Mouse (Mus musculus): ENCODE results near the gene Cdk7.
"Not testable (repeated sequence)": the region's sequence is repeated elsewhere in the genome, so short reads cannot be mapped to it uniquely, and the experiment has no call there.

Cdk7 gene

GRCm38 (mm10) chr13:100730861-100731176 lies at the start of gene Cdk7:
TSS of gene Cdk7 (minus strand) at chr13:100730939.
- DNase-seq: peak; percentile 94

DNA sequence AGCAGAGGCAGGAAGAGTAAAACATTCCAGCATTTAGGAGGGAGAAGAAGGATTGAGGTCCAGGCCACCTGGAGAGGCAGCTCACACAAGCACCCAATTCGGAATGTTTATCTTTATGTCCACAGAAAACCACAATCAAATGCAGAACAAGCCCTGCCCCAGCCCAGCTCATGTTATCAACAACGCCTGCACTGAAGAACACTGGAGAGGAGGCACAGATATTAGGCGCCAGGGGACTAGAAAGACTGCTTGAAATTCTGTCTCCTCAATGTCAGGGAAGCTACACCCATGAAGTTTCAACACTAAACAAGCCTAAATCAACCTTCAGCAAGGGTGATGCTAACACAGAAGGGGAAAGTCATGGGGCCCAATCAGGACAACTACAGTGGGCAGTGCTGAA lies 46.8 kb upstream of the Cdk7 start:
- no peak for DNase-seq

DNA sequence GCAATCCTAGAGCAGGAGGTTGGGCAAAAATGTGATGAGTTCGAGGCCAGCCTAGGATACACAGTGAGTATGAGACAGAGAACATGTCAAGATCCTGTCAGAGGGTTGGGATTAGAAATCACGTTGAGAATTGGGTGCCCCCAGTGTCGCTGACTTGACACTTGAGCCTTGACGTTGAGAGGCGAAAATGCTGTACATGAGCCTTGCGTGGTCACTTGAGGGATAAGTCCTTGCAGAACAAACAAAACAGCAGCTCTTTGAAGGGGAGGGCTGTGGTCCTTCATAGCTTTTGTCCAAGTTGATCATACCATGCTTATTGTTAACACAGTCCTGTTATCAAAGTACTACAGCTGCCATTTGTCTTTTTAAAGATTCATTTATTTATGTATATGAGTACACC lies 46.0 kb upstream of the Cdk7 start:
- DNase-seq: no peak

DNA sequence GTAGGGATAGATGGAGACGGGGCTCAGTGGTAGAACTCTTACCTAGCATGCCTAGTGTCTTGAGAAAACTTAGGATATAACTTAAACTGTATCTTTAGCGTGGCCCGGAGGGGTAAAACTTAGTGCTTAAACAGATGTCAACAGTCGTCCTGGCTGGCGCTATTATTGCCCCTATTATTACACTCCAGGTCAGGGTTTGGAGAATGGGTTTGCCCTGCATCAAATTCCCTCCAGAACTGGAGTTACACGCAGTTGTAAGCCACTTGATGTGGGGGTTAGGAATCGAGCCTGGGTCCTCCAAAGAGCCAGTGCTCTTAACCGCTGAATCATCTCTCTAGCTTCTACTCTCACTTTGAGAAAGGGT lies 45.3 kb upstream of the Cdk7 start:
- no peak for DNase-seq

DNA sequence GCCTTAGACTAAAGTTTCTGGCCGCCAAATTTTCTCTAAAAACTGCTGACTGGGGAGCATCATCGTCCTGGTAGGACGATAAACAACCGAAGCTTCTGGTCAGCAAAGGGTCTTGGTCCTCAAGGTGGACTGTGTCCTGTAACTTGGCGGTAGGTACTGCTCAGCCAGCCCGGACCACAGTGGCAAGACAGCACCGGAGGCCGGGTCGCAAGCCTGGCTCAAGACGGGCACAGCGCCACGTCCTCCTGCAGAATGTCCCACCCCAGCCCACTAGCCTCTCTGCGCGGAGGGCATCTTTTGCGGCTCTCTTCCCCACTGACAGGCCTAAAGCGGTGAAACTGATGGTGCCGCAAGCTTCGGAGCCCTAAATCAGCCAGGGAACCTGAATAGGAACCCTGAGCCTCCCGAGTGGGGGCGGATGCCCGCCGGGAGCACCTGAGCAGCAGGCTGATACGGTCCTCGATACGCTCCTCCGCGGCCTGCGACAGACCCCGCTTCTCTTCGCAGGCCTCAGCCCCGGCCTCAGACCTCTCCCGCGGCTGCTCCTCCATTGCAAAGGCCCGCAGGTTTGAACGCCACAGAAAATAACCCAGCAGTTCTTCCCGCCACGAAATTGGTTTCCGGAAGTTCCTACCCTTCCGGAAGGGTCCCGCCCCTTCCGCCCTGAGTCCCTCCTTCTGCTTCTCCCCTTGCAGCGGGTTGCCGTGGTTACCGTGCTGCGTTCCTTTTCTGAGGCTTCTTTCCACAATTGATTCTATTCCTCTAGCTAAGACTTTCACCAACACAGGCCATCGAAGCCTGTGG lies 44.7 kb upstream of the Cdk7 start, which contains the start of gene Cenph:
Cenph (minus strand) TSS at position 648 of the 804 bp plus-strand sequence.
- peak; percentile 60 to 69 for DNase-seq

DNA sequence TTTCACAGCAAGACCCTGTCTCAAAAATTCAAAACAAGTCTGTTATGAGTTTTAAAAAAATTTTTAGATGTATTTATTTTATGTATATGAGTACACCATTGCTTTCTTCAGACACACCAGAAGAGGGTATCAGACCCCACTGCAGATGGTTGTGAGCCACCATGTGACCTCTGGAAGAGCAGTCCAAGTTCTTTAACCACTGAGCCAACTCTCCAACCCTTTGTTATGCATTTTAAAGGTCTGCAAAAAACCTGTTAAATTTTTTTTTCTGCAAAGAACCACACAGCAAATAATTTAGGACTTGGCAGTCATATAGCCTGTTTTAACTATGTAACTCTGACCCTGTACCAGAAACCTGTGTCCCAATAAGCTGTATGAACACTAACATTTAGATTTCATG lies 44.0 kb upstream of the Cdk7 start:
- DNase-seq: no peak

- no peak for DNase-seq
These were observed 24.6 kb upstream of the Cdk7 start for GRCm38 (mm10) chr13:100755329-100755728.

DNA sequence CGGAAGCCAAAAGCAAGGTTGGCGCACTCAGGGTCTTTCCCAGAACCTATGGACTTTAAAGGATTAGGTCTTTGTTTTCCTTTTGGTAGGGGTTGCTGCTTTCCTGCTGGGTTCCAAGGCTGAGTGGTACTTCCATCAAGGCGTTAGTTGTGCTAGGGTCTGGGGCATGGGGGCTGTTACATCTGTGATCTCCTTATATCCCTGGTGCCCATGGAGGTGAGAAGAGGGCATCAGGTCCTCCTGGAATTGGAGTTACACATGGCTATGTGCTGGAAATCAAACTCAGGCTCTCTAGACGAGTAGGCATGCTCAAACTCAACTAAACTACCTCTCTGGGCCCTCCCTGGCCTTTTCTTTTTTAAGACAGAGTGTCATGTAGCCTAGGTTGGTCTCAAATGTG lies 23.4 kb upstream of the Cdk7 start:
- DNase-seq: no peak

- no peak for DNase-seq
These were observed 22.3 kb upstream of the Cdk7 start for GRCm38 (mm10) chr13:100753011-100753410.

DNA sequence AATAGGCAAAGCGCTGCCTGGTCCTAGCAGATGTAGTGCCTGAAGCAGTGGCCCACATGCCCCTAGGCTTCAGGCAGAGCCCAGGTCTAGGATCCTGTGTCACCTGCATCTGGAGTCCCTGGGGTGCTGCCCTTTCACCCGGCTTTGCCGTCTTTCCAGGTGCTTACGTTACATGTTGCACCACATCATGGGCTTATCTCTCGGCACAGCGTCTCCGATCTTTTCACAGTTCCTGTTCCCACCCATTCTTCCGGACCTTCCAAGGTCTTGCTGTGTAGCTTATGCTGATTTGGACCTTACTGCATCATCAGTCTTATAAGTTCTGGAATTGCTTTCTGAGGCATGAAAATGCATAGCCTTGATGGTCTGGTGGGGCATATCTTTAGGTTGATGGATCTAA lies 21.8 kb upstream of the Cdk7 start:
- no peak for DNase-seq

- no peak for DNase-seq
These were observed 20.7 kb upstream of the Cdk7 start for GRCm38 (mm10) chr13:100751402-100751801.

DNA sequence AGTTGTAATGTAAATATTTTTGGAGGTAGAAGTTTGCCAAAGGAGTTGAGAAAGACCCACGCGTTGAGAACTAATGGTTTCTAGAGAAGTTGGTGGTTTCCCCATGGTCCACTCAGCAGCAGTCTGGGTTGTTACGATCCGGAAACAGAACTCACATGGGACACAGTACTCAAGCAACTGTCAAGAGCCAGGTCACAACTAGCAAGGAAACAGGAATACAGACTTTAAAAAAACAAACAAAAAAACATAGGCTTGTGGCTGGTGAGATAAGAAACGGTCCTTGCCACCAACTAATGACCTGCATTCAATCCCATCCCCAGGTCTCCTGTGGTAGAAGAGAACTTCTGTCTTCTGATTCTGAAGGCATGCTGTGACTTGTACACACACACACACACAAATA lies 20.1 kb upstream of the Cdk7 start:
- DNase-seq: no peak

DNA sequence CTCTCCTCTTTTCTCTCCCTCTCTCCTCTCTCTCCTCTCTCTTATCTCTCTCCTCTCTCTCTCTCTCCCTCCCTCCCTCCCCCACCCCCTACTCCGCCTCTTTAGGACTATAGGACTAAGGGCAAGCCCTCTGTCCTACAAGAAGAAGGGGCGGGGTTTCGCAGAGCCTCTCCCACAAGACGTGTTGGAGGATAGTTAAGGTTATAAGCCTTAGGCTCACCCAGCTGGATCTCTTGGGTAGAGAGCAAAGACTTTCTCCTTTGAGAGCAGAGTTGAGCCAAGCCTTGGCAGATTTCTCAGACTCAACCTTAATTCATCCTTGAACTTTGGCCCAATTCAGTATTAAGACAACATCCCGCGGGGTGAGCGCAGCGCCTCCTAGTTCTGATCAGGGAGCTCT lies 17.9 kb upstream of the Cdk7 start:
- no peak for DNase-seq

GRCm38 (mm10) chr13:100746090-100746489 lies 15.4 kb upstream of the Cdk7 start:
- no peak for DNase-seq

DNA sequence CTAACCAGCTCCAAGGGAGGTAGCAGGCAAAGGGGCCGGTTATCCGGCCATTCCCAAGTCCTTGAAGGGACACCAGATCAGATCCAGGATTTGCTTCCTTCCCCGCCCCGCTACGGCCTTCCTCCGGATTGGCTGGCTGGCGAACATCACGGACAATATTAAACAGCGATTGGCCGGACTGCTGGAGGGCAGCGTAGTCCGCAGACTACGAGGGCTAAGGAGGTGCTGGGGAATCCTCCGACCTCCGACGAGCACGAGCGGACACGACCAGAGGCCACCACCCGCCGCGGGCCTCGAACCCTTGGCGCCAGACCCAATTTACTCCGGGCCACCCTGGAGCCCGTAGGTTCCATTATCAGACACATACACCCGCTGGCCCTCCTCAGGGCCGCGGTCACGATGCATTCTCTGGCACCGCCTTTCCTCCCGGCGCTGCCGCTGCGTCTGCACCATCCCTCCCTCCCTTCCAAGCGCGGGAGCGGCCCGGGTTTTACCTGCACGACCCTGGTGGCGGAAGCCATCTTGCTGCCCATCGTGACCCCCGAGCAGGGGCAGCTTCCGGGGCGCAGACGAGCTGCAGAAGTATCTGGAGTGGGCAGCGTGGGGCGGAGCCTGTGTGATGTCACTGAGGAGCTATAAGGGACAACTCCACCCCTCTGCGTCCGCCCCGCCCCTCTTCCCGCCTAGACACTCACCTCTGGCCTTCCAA lies 13.5 kb upstream of the Cdk7 start, which contains the start of gene Mrps36:
Mrps36 (minus strand) TSS at position 624 of the 709 bp plus-strand sequence.
- peak; percentile 92 to 94 for DNase-seq

GRCm38 (mm10) chr13:100743346-100744035 lies 12.8 kb upstream of the Cdk7 start:
- no peak for DNase-seq

DNA sequence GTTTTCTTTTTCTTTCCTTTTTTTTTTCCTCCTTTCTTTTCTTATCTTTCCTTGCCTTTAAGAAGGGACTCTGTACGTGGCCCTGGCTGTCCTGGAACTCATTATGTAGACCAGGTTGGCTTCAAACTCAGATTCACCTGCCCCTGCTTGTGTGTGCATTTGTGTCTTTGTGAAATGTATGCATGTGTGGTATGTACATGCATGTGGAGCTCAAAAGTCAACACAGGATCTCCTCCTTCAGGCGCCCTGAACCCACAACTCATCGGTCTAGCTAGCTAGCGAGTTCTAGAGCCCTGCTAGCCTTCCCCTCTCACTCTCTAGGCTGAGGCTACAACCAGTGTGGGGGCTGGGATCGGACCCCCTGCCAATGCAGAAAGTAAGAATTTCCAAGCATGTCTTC lies 12.1 kb upstream of the Cdk7 start:
- no peak for DNase-seq

GRCm38 (mm10) chr13:100732756-100733155 lies 2.0 kb upstream of the Cdk7 start:
- no peak for DNase-seq

DNA sequence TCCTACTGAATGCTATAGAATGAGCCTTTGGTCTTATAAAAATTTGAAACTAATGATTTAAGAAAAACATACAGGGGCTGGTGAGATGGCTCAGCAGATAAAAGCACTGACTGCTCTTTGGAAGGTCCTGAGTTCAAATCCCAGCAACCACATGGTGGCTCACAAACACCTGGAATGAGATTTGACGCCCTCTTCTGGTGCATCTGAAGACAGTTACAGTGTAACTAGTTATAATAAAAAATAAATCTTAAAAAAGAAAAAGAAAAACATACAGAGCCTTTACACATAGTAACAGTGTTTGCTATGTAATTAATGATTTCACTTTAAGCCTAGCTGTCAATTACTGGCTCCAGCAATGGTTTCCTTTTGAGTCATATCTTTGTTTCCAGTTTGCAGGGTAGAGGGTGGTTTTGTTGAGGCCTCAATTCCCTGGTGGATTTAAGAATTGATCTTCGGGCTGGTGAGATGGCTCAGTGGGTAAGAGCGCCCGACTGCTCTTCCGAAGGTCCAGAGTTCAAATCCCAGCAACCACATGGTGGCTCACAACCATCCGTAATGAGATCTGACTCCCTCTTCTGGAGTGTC lies 815 bp upstream of the Cdk7 start:
- DNase-seq: not testable (repeated sequence)

- DNase-seq: peak in 1 of 2 experiments; percentile 15
These were observed 432 bp downstream of the Cdk7 start for GRCm38 (mm10) chr13:100730153-100730860.

- not testable (repeated sequence) for DNase-seq
These were observed 2.2 kb downstream of the Cdk7 start for GRCm38 (mm10) chr13:100728530-100728929.

DNA sequence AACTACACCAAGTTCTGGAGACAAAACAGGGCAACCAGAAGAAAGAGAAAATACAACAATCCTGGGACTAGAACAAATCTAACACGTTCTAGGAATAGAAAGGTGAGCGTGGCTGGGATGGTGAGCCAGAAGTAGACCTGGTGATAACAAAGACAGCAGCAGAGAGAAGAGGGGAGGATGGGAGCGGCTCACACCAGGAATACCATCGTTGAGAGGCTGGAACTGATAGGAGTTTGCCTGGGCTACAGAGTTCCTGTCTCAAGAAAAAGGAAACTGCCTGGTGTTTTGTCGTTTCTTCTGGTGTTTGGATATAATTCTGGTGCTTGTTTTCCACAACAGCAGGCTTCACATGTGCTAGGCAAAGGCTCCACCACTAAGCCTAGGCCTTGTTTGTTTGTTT lies 2.7 kb downstream of the Cdk7 start:
- DNase-seq: no peak

DNA sequence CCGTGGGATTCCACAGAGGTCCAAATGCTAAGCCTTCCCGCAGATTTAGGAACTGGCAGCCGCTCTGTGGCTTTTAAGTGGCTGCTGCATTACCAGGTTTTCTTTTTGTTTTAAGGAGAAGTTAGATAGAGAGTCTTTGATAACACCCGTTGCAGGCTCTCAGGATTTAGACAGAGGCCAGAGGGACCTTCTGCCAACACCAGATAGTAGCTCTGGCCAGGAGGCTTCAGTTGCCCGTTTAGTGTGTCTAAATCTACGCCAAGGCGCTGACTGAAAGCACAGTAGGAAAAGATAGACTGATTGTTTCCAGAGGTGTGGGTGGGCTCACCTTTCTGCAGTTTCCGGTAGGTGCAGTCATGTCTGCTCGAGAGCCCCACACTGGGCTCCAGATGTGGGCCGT lies 5.5 kb downstream of the Cdk7 start:
- no peak for DNase-seq
